Mouse (Mus musculus) kidney, embryonic 14.5 days (tissue): ENCODE data around the gene 3110040M04Rik. TPM values are rescaled to one million over a fixed set of nuclear protein-coding genes. Genes with fewer than 3 reads are reported as not detected.

Experiments
- ATAC-seq: fragments of 200-750 bp; cut with Nextera tagmentation; 2 replicates; pipeline ENCODE4 v1.8.0; 2017; ENCODE audit warnings: moderate number of reproducible peaks, mild to moderate bottlenecking, moderate TSS enrichment, moderate library complexity; ENCODE audit not compliant: low FRiP score, low TSS enrichment
- H3K27ac ChIP-seq: fragments of 300-500 bp; sonication (generic); 2 replicates; pipeline ENCODE4 v1.5.1; 2014; ENCODE audit warnings: low read depth, mild to moderate bottlenecking, low read length, moderate library complexity, mixed read lengths
- H3K27me3 ChIP-seq: fragments of 300-500 bp; sonication (generic); 2 replicates; pipeline ENCODE4 v1.6.1; 2014; ENCODE audit warnings: mild to moderate bottlenecking, low read length; ENCODE audit not compliant: control insufficient read depth, insufficient read depth
- H3K36me3 ChIP-seq: fragments of 300-500 bp; sonication (generic); 2 replicates; pipeline ENCODE4 v1.6.1; 2014; ENCODE audit warnings: low read length, mixed read lengths; ENCODE audit not compliant: control insufficient read depth, insufficient read depth
- H3K4me1 ChIP-seq: fragments of 300-500 bp; sonication (generic); 2 replicates; pipeline ENCODE4 v1.6.1; 2014; ENCODE audit warnings: low read length, mixed read lengths; ENCODE audit not compliant: control insufficient read depth, insufficient read depth
- H3K4me2 ChIP-seq: fragments of 300-500 bp; sonication (generic); replicated peaks from 2 replicates; pipeline ENCODE4 v1.6.1; 2014; ENCODE audit warnings: low read depth, mild to moderate bottlenecking, low read length
- H3K4me3 ChIP-seq: fragments of 300-500 bp; sonication (generic); 2 replicates; pipeline ENCODE4 v1.5.1; 2014; ENCODE audit warnings: mild to moderate bottlenecking, low read length
- H3K9ac ChIP-seq: fragments of 300-500 bp; sonication (generic); 2 replicates; pipeline ENCODE4 v1.6.1; 2014; ENCODE audit warnings: low read depth, mild to moderate bottlenecking, low read length, moderate library complexity
- H3K9me3 ChIP-seq: fragments of 300-500 bp; sonication (generic); 2 replicates; pipeline ENCODE4 v1.6.1; 2016; ENCODE audit warnings: low read length; ENCODE audit not compliant: control insufficient read depth
- WGBS: fragments of 180-500 bp; shearing (Covaris S2); extraction: QIAGEN DNeasy Blood & Tissue Kit; methylation state at CpG from one replicate; pipeline ENCODE4 v1.1.7; 2014; 5-methylcytosine and 5-hydroxymethylcytosine counted together
- polyA plus RNA-seq: library from polyadenylated mRNA; unstranded; fragments of >200 nt; fragmentation: Nextera tagmentation; extraction: Ambion mirVana; gene quantifications from 2 replicates; pipeline ENCODE4 v1.2.1, GENCODE M21; 2014

3110040M04Rik gene
- polyA plus RNA-seq, 1 experiment from 2014 or later, result 0.58 TPM

DNA sequence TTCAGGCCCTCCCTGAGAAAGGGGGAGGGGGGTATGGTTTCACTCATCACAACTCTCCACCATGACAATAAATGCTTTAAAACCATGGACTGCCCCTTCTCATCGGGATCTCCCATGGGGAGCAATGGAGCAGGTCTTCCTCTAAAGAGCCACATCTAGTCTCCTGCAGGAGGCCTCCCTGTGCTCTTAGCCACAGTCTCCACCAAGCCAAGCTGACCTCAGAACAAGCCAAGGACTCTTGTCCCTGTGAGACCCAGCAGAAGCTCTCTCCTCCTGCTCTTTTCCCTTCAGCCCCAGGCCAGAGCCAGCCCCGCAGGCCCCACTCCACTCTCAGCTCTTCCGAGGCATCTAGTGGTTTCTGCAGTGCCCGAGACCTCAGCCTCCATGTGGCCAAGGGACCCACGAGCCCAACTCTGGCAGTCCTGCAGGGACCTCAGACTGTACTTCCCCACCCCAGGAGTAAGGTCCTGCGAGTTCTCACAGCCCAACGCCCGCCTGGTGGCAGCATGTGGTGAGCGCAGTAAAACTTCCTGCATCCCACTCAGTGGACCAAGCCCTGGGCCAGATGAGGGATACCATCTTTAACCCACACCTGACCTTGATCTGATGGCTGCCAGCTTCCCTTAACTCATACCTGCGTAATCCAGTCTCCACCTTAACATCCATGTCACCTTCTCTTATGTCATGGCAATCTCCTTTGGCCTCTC is 18.8 kb downstream of the 3110040M04Rik start:
- no peak for ATAC-seq
- no peak overlapping the region for H3K27ac ChIP-seq
- no peaks in the 10 kb centered on the region for H3K4me1 ChIP-seq
- H3K27me3 ChIP-seq, result no peaks in the 10 kb centered on the region
- H3K4me3 ChIP-seq, result no peak overlapping the region
- H3K4me2 ChIP-seq, result no peak overlapping the region
- H3K36me3 ChIP-seq, result no peaks in the 10 kb centered on the region
- H3K9ac ChIP-seq, result no peak overlapping the region
- no peaks in the 10 kb centered on the region for H3K9me3 ChIP-seq
- WGBS, result 88% methylated on average over 10 of the region's 10 CpGs

DNA sequence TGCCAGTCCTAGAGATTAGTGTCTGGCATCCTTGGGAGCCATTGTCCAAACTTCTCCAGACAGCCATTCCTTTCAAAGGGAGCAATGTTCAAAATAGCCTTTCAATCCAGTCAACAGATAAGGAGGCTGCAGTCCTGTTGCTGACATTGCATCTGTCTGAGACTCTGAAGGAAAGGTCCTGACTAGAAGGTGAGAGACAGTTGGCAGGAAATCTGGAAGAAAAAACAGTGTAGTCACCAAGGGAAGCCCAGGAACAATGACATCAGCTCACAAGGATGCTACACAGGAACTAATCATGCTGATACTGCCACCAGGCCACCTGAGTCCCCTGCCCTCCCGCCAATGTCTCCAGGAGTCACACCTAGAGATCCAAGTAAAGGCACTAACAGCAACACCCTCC is 19.5 kb downstream of the 3110040M04Rik start:
- 63% methylated on average over 1 of the region's 1 CpGs for WGBS
- no peak overlapping the region for H3K4me2 ChIP-seq
- H3K36me3 ChIP-seq, result no peaks in the 10 kb centered on the region
- H3K9me3 ChIP-seq, result no peaks in the 10 kb centered on the region
- H3K4me1 ChIP-seq, result no peaks in the 10 kb centered on the region
- no peak overlapping the region for H3K4me3 ChIP-seq
- no peak overlapping the region for H3K9ac ChIP-seq
- no peak for ATAC-seq
- no peak overlapping the region for H3K27ac ChIP-seq
- H3K27me3 ChIP-seq, result no peaks in the 10 kb centered on the region

DNA sequence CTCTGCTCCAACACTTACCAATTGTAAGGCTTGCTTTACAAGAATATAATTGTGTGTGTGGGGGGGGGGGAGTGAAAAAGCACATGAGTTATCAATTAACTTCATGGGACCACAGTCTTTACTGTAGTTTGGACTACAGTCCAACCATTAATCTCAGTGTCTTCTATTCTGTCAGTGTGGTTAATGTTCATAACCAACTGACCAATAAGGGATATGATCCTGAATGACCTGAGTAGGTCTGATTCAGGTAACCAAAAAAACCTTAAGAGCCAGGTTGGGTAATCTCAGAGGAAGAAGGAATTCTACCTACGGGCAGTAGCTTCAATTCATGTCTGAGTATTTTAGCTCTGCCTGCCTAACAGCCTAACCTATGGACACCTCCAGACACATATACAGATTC is 20.6 kb downstream of the 3110040M04Rik start:
- H3K27me3 ChIP-seq, result no peaks in the 10 kb centered on the region
- ATAC-seq, result no peak
- 86% methylated on average over 1 of the region's 1 CpGs for WGBS
- no peaks in the 10 kb centered on the region for H3K9me3 ChIP-seq
- no peak overlapping the region for H3K4me2 ChIP-seq
- no peak overlapping the region for H3K27ac ChIP-seq
- H3K36me3 ChIP-seq, result no peaks in the 10 kb centered on the region
- no peak overlapping the region for H3K4me3 ChIP-seq
- H3K4me1 ChIP-seq, result no peaks in the 10 kb centered on the region
- H3K9ac ChIP-seq, result no peak overlapping the region

DNA sequence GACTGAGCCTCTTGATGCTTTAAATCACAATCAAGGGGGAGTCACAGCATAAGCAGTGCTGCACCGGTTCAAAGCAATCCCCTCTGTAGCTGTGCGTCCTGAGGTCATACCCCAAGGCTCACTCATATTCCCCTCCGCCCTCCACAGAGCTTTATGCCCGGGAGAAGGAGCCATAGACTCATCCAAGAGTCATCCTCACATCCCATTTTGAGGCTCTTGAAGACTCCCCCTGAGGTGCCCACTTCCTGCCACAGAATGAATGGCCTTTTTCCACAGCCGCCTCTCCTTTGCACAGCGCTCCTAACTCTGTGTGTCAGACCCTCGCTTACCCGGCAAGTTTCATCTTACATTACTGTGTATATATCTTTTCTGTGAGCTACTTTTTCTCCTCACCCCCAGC is 23.6 kb downstream of the 3110040M04Rik start:
- Histone ChIP-seq H3K4me3 (no peak overlapping the region), H3K36me3 (no peaks in the 10 kb centered on the region), H3K4me2 (no peak overlapping the region), H3K27me3 (no peaks in the 10 kb centered on the region), H3K27ac (no peak overlapping the region), H3K9me3 (no peaks in the 10 kb centered on the region), H3K4me1 (no peaks in the 10 kb centered on the region), H3K9ac (no peak overlapping the region)
- WGBS, result 55% methylated on average over 8 of the region's 8 CpGs
- no peak for ATAC-seq

DNA sequence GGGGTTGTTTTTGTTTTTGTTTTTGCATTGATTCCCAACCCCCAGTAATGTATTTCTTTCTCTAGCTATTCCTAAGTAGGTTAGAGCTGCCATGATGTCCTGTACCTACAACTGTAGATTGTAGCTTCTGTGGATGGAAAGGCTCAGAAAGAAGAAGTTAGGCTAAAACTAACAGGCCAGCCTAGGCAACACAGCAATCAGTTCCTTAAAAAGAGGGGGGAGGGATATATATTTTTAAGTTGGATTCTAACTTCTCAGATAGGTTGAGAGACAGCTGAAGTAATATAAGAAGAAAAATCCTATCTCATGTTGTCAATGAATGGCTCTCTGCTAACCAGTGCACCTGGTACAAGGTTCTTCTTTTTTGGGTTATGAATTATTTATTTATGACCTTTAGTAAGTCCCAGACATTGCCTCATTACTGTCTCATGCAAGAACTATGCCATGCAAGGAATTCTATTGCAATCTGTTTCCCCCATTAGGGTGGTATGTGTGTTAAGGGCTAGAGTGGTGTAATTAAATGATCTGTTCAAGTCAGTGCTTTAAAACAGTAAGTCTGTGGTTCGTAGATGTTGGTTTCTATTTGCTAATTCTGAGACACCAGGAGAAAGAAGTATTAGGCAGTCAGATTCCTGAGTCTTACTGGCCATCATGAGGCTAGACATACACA is 24.5 kb downstream of the 3110040M04Rik start:
- H3K27ac ChIP-seq, result no peak overlapping the region
- no peak overlapping the region for H3K4me3 ChIP-seq
- H3K9ac ChIP-seq, result no peak overlapping the region
- no peak for ATAC-seq
- WGBS, result 64% methylated on average over 1 of the region's 1 CpGs
- H3K27me3 ChIP-seq, result no peaks in the 10 kb centered on the region
- no peaks in the 10 kb centered on the region for H3K4me1 ChIP-seq
- H3K9me3 ChIP-seq, result no peaks in the 10 kb centered on the region
- no peaks in the 10 kb centered on the region for H3K36me3 ChIP-seq
- H3K4me2 ChIP-seq, result no peak overlapping the region

DNA sequence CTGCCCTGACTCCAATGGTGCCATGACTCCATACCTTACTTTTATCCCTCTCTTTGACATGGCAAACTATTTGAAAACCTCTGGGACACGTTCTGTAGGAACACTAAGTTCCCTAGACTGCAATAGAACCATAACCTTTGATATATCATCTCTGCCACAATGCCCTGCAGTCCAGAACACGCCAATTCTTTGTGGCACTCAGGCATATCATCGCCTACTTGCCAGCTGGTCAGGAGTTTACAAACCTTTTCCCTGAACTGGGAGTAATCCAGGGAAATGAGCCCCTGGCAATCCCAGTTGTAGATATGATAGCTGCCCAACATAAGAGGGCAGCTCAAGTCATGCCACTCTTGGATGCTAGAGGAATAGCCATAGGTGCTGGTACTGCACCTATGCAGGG is 28.4 kb downstream of the 3110040M04Rik start:
- ATAC-seq, result no peak
- no peaks in the 10 kb centered on the region for H3K9me3 ChIP-seq
- WGBS, result 85% methylated on average over 3 of the region's 3 CpGs
- no peaks in the 10 kb centered on the region for H3K4me1 ChIP-seq
- H3K27ac ChIP-seq, result no peak overlapping the region
- H3K36me3 ChIP-seq, result no peaks in the 10 kb centered on the region
- no peak overlapping the region for H3K4me2 ChIP-seq
- H3K4me3 ChIP-seq, result no peak overlapping the region
- H3K9ac ChIP-seq, result no peak overlapping the region
- H3K27me3 ChIP-seq, result no peaks in the 10 kb centered on the region

DNA sequence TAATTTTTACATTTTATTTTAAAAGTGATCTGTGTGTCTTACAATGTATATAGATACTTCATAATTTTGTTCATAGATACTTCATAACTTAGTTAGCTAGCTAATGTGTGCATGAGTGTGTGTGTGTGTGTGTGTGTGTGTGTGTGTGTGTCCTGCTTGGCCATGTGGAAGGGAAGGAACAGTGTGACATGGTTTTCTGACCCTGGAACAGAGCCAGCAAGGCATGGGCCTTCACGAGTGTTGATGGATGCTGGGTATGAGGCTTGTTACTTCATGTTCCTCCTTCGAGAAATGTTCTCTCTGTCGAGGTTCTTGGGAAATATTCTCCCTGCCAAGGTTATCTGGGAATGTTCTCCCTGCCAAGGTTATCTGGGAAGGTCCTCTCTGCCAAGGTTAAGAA is 29.8 kb downstream of the 3110040M04Rik start:
- no peaks in the 10 kb centered on the region for H3K4me1 ChIP-seq
- H3K36me3 ChIP-seq, result no peaks in the 10 kb centered on the region
- 91% methylated on average over 3 of the region's 3 CpGs for WGBS
- no peak overlapping the region for H3K4me2 ChIP-seq
- no peak overlapping the region for H3K4me3 ChIP-seq
- no peak overlapping the region for H3K27ac ChIP-seq
- no peaks in the 10 kb centered on the region for H3K9me3 ChIP-seq
- H3K27me3 ChIP-seq, result no peaks in the 10 kb centered on the region
- no peak for ATAC-seq
- H3K9ac ChIP-seq, result no peak overlapping the region

DNA sequence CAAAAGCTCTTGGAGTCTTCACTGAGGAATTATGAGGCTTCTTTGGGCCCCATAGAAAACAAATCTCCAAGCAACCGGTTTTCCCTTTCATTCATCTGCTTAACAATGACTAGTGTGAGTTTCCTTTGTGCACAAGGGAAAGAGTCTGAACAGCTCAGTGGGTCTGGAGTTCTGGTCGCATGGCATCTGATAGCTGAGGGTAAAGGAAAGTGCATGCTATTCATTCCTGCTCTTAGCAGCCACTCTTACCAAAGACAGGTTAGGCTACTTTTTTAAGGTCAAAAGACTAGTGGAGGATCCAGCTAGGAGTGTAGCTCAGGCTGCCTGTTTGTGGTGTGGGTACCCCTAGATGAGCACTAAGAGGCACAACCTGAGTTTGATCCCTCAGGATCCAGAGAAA is 31.7 kb downstream of the 3110040M04Rik start:
- H3K9ac ChIP-seq, result no peak overlapping the region
- ATAC-seq, result no peak
- no peak overlapping the region for H3K4me2 ChIP-seq
- H3K27ac ChIP-seq, result no peak overlapping the region
- no peaks in the 10 kb centered on the region for H3K9me3 ChIP-seq
- H3K4me1 ChIP-seq, result no peaks in the 10 kb centered on the region
- H3K27me3 ChIP-seq, result no peaks in the 10 kb centered on the region
- WGBS, result 60% methylated on average over 2 of the region's 2 CpGs
- H3K4me3 ChIP-seq, result no peak overlapping the region
- H3K36me3 ChIP-seq, result no peaks in the 10 kb centered on the region

DNA sequence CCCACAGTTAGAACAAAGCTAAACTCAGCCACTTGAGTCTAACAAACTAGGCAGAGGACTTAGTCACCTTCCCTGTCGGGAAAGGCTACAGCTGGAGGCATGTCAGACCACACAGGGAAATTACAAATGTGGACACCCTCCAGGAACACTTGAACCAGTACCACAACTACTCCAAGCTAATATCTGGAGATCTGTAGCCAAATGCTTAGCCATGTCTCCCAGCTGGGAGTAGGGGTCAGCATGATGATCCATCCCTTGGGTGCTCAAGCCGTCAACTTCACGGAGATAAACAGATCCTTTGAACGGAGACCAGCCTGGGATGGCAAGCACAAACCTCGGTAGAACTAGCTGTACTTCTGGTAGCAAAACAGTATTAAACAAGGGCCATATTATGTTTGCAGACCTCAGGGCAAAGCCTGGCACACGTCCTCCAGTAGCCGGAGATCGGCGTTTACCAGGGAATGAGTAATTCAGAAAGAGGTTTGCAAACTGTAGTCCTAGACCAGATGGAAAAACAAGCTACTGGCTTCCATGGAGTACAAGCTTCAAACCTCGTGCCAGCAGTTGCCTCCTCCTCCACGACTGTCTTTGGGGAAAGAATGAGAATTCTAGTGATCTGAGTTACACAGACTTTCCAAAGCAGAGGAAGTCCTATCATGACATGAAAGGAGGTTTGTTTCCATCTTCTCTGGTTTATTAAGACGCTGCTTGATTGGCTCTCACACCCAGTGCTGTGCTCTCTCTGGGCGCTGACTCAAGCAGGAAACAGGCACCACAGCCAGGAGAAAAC is 32.4 kb downstream of the 3110040M04Rik start:
- Histone ChIP-seq H3K4me2 (no peak overlapping the region), H3K27ac (no peak overlapping the region), H3K4me1 (no peaks in the 10 kb centered on the region), H3K9ac (no peak overlapping the region), H3K27me3 (no peaks in the 10 kb centered on the region), H3K4me3 (no peak overlapping the region), H3K36me3 (no peaks in the 10 kb centered on the region), H3K9me3 (no peaks in the 10 kb centered on the region)
- 71% methylated on average over 13 of the region's 13 CpGs for WGBS
- no peak for ATAC-seq
